Mouse (Mus musculus) E14TG2a.4 (cell line): Measurements from ENCODE around the gene Ank2.

Experiments
- CTCF ChIP-seq: conservative IDR thresholded peaks from 2 replicates; pipeline ENCODE4 v1.5.1; 2014; ENCODE audit warnings: low read length
- POU5F1 ChIP-seq: IDR thresholded peaks from 2 replicates; pipeline ENCODE4 v1.6.1; 2014; ENCODE audit warnings: low read length, borderline replicate concordance

- TF ChIP-seq CTCF, result no peak
- TF ChIP-seq POU5F1, result no peak
These were observed 229.5 kb downstream of the Ank2 start for GRCm38 (mm10) chr3:127269616-127270015.
